Mouse (Mus musculus) brain, embryonic 18.5 days (tissue): Measurements from ENCODE around the gene Mcts2.
"Not testable (repeated sequence)": the region's sequence is repeated elsewhere in the genome, so short reads cannot be mapped to it uniquely, and the experiment has no call there.

Experiments
- DNase-seq: peaks from one replicate; pipeline ENCODE4 v3.0.0-alpha.2; 2012; ENCODE audit warnings: low read depth, low spot score

Mcts2 gene

DNA sequence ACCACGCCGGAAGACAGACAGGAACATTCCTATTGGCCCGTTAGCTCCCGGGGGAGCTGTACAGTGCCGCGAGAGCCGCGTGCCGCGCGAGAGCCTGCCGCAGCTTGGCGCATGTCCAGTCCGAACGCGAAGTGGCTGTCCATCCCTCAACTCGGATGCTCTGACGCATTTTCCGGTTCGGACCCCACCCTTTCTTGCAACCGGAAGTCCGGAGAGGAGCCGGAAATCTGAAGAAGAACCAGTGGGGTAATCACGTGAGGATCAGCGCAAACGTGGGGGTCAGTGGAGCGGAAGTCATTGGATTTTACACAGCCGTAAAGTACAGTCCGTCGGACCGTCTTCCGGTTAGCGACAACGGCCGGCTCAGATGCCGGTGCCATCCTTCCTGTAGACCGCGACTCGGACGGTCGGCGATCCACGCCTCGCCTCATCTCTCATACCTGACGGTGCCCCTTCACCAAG lies at the start of gene Mcts2:
Mcts2 (plus strand) TSS at position 230 of the 462 bp plus-strand sequence.
- DNase-seq: peak; percentile 94

DNA sequence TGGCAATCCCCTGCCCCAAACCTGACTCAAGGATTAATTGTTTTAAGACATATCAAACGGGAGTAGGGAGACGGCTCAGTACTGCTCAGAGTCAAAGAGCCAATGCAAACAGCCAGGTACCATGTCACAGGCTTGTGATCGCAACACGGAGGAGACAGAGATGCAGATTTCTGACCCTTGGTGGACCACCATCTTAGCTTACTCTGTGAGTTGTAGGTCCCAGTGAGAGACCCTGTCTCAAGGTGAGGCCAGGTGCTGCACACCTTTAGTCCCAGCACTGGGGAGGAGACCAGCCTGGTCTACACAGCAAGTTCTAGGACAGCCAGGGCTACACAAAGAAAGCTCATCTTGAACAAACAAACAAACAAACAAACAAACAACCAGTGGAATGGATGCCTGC lies 49.5 kb upstream of the Mcts2 start:
- no peak for DNase-seq

DNA sequence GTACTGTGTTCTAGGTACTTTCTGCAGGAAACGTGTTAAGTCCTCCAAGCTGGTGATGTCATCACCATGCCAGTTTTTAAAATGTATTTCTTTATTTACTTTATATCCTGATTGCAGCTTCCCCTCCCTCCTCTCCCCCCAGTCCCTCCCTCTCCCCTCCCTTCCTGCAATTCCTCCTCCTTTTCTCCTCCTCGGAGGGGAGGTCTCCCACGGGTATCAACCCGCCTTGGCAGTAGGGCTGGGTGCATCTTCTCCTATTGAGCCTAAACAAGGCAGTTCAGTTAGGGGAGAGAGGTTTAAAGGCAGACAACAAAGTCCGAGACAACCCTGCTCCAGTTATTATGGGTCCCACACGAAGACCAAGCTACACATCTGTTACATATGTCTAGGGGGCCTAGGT lies 48.0 kb upstream of the Mcts2 start:
- no peak for DNase-seq

DNA sequence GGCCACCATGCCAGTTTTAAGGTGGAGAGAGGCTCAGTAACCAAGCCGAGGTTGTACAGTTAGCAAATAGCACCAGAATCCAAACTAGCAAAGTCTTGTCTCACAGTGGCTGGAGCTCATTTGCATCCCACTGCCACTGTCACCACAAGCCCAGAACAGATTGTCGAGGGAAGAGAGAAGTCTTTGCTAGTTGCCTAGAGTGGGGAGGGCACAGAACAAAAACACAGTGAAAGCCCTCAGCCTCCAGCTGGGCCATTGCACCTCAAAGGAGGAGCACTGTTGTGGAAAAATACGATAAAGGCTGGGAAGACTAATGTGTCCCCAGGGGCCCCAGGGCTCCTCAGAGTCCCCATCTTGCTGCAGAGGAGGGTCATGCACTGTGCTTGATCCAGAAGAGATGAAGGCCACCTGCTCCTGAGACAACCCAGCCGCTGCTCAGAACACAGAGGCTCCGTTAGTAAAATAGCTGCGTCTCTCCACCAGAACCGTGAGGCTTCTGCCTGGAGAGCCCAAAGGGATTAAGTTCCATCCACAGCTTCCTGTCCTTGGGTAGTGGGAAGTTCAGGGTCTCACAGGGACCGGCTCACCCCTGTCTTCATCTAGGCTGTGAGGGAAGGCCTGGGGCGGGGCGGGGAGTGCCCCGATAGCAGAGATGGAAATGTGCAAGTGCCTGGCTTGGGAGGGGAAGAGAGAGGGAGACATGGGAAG lies 47.3 kb upstream of the Mcts2 start:
- no peak for DNase-seq

DNA sequence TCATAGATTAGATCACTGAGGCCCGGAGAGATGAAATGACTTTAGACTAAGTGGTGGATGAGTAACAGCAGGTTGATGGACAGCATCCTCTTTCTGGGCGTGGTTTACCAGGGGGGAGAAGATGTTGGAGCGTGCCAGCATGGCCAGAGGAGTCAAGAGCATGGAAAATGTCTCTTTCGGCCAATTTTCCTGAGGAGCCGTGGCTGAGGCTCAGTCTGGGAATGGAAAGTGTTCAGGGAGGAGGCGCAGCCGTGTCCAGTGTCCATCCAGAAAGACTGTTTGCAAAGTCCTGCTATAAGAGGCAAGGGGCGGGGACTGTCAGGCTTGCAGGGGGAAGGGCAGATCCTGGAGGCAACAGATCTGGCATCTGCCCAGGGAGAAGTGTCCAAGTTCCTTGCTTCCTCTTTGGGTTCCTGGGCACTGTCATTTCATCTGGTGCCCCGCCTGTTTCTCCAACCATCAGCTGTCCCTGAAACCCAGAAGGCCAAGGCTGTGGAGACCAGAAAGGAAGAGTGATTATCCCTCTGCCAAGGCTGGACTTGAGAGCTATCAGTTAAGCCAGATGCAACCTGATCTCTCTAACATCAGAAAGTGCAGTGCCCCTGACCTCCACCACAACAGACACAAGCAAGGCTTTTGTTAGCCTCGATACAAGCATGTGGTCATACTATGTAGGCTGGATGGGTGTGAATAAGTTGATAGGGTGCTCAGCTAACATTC lies 33.8 kb upstream of the Mcts2 start:
- no peak for DNase-seq

DNA sequence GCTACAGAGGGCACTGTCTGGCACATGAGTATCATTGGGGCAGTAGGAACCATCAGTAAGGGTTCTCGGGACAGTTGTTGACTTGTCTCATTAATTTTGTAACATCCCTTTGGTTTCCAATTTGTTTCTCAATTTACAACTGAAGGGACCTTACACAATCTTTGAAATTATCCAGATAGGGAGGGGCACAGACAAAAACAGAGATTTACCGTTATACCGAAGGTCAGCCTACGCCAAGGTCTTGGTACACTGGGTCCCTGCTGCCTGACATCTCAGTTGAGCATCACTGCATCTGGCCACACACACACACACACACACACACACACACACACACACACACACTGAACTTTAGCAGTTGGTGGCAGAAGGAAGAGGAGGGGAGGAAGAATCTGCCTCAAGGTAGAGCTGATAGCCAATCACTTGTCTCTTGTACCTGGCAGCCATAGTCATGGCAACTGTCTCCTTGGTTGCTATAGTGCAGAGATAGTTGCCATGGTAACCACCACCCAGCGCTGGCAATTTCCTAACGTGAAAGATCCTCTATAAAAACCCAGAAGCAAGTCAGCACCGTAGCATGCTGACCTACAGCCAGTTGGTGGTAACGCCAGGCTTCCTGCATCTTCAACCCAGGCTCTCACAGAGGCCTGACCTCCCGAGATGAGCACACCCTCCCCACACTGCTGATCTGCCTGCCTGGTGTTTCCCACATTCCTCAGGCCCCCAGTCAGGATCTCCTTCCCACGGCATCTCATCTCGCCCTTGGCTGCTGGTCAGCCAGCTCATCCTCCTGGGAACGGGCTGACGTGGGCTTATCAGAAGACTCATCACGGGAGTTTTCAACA lies 32.7 kb upstream of the Mcts2 start:
- peak; percentile 83 for DNase-seq

DNA sequence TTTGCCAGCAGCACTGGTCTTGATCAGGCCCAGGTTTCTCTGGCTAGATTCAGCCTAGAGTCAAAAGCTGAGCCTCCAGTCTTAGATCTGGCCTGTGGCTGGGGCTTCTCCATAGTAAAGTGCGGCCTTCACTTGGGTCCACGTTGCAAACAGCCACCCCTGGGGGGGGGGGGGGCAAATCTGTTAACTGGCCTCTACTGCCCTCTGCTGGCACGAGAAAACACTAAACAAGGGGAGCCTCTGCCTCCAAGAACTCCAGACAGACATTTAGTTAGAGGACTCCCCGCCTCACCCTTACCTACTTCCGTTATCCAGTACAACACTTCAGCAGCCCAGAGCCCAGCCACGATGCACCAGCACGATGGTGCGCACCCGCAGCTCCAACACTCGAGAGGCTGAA lies 29.4 kb upstream of the Mcts2 start:
- no peak for DNase-seq

DNA sequence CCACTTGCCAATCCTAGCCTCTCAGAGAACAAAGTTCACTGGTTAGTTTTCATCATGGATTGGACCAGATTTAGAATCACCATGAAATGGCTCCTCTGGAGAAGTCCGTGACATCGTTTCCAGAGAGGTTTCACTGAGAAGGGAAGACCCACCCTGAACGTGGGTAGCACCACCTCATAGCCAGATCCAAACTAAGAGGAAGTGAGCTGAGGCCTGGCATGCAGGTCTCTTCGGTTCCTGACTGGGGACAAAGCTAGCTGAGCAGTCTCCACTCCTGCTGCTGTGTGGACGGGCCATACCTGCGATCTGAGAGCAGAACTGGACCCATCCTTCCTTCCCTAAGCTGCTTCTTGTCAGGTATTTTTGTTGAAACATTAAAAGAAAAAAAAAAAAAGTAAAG lies 25.7 kb upstream of the Mcts2 start:
- no peak for DNase-seq

DNA sequence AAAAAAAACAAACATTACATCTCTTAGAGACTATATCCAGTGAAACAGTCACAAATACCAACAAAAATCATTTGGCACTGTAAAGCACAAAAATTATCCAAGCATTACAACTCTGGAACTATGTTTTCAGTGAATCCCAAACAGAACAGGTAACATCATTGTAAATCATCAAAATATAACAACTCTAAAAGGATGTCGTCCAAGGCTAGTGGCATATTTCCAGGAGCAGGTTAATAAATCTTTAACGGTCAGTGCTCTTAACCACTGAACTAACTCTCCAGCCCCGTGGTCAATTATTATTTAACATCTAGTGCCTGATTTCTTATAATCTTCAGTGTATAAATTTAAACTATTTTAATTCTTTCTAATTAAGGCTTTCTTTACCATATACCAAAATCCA lies 20.6 kb upstream of the Mcts2 start:
- DNase-seq: not testable (repeated sequence)

DNA sequence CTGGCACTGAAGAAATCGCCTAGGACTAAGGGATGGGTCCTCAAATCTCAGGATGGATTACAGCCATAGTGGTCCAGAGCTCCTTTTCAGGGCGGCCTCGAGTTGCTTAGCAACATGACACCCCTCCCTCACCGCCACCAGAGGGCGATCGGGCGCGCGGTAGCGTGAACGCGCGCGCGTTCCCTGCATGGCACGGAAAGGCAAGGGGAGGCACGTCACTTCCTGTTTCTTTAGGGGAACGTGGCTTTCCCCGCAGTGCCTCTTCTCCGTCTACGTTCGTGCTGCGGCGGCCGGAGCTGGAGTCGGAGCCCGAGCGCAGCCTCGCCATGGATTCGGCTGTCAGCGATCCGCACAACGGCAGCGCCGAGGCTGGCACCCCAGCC lies 17.6 kb upstream of the Mcts2 start, which contains the start of gene H13:
H13 (plus strand) TSS at position 206 of the 383 bp plus-strand sequence.
- DNase-seq: peak; percentile 84

DNA sequence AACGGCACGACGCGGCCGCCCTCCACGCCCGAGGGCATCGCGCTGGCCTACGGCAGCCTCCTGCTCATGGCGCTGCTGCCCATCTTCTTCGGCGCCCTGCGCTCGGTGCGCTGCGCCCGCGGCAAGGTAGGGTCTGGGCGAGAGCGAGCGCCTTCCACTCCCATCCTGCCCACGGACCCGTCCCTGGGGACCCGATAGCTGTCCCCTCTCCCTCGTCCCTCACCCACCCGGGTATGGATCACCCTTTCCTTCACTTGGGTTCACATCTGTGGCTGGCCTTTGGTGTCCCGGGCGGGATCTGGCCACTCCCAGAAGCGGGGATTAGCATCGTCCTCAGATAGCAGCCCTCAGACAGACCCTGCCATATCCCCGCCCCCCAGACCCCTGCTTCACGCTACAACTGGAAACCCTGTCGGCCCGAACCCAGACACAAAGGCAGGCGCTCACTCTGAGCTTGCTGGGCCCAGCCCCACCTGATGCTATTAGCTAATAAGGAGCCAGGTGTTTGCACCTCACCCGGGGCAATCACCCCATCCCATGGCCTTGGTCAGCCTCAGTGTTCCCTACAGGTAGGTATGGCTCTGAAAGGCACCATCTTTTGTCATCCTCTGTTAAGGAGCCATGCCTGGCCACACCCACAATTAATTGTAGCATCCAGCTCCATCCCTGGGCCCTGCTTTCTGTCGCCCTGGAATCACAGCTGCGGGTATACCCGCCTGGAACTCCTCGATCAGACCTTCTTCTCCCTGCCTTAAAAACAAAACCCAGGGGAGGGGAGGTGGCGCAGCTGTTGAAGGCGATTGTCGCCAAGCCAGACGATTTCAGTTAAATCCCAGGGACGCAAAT lies 17.0 kb upstream of the Mcts2 start:
- no peak for DNase-seq

DNA sequence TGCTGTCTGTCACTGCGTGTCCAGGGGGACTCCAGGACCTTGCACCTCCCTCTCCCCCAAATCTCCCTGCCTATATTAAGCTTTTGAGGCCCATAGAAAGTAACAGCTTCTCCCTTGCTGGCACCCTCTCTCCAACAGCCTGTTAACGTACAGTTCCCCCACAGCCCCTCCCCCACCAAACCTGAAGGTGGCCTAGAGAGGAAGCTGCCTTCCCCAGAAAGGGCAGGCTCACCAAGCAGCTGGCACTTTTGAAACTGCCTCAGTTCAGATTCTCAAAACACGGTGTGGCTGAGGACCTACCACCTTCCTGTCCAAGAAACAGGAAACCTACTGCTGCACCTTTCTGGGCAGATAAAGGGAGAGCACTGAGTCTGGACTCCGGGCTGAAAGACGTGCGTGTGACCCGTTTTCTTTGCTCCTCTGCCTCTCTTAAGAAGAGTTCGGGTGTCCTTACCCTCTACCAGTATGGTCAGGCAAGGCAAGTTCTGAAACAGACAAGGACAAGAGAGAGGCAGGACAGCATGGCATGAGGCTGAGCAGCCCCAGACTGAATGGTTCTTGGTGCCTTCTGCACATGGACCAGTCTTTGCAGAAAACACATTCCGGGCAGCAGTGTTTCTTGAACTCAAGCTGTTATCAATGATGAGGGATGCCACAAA lies 15.7 kb upstream of the Mcts2 start:
- DNase-seq: no peak

DNA sequence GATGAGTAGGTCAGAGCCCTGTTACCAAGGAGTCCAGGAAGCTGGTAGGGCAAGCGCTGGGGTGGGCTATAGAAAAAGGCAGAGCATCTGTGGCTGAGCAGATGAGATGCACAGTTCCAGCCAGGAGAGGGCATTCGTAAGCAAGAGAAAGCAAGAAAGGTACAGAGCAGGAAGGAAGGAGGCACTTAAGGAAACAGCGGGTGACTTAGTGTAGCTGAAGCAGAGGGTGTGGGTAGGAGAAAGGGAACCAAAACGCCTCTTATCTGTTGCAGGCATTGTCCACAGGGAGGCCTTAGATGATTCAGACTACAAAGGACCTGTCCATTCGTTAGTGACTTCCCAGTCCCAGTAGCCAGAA lies 15.2 kb upstream of the Mcts2 start:
- peak; percentile 18 for DNase-seq

DNA sequence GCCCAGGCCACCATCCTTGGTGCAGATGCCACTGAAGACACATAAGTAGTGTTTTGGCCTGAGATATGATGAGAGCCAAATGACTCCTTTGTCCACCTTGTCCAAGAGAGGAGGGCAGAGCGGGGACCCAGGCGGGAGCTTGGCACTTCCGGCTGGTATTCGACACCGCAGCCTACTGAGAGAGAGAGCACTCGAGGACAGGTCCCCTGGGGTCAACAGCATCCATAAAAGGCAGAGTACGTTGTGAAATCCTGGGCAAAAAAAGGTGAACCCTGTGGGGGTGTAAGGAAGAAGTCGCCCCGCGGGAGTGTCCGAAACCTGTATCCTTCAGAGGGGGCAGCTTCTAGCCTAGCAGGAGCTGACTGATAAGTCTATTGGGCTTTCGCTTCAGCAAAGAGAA lies 14.7 kb upstream of the Mcts2 start:
- DNase-seq: no peak

DNA sequence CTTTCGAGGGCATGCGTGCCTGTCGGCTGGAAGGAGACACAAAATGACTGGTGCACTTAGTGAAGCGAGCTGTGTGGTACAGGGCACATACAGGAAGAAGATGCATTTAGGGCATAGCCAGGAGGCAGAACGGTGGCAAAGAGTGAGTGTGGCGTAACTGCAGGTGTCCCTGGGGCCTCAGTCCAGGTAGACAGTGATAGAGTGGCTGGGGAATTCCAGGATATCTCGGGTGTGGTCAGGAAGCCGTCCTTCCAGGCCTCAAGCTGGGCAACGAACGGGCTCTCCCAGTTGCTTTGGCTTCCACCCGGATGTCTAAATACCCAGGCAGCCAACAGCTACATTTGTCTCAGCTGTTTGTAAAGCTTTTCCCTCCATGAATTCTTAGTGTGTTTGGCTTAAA lies 12.7 kb upstream of the Mcts2 start:
- no peak for DNase-seq

DNA sequence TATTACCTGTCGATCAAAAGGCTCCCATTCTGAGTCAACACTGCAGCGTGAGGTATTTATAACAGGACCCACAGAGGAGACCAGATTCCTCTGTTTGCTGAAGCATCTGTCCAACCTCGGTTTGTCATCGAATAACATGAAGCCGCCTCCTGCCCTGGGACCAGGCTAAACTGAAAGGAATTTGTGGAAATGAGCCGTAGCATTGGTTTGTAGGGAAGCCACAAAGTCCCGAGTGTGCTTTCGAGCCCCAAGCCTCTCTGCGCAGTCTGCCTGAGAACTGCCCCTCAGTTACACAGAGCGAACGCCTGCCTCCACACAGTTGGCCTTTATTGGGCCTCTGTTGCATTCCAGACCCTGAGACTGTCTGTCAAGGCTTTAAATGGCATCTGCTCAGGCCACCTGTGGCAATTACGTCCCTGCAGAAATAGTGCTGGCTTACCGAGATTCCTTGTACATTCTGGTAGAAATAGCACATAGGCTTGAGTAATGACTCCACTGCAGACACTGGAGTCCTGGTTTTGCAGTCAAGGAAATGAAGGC lies 11.5 kb upstream of the Mcts2 start:
- DNase-seq: no peak

DNA sequence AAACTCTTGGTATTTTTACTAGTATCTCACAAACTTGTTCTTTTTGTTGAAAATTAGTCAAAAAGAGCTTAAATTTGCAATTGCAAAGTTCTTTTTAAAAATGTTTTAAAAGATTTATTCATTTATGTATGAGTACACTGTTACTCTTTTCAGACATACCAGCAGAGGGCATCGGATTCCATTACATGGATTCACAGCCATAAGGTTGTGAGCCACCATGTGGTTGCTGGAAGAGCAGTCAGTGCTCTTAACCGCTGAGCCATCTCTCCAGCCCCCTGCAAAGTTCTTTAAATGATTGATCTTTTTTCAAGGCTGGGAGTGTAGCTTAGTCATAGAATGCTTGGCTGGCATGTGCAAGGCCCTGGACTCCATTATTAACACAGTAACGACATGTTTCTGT lies 8.5 kb upstream of the Mcts2 start:
- DNase-seq: no peak

DNA sequence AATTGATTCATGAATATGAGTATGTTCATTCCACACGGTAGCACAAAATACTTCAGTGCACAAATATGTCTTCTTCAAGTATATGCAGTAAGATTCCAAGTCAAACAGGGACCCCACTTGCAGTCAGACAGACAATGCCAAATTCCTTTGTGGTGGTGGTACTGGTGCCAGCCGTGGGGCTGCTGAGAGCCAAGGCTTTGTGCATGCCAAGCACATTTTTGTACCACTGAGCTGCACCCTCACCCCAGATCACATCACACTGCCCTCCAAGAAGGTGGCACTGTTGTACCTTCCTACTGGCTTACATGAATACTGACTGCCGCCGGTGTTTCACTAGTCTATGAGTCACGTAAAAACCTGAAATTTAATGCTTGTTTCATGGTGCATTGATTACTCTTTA lies 7.9 kb upstream of the Mcts2 start:
- no peak for DNase-seq

DNA sequence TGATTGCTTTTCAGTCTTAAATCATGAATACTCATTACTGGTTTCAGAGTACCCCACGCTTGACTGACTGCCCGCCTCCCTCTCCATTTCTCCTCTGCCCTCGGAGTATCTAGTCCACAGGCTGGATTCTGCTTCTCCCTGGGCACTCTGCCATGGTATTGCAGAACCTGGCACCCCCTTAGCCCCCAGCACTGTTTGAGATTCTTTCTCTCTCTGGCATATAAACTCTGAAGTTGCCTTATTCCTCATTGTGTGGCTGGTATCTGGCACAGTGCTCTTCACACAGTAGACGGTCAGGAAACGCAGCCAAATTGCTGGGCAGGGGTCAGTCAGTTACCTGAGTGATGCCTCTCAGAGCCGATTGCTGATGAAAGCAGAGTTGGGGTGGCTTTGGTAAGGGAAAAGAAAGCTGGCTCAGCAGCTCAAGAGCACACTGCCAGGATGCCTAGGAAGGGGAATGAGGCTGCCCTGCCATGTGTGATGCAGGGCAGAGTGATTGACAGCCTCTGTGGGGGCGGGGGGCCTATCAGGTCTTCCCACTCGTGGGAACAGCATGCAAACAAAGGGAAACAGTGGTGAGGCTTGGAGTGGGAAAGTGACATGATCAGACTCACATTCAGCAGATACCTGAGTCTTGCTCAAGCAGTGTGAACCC lies 7.0 kb upstream of the Mcts2 start:
- DNase-seq: no peak

DNA sequence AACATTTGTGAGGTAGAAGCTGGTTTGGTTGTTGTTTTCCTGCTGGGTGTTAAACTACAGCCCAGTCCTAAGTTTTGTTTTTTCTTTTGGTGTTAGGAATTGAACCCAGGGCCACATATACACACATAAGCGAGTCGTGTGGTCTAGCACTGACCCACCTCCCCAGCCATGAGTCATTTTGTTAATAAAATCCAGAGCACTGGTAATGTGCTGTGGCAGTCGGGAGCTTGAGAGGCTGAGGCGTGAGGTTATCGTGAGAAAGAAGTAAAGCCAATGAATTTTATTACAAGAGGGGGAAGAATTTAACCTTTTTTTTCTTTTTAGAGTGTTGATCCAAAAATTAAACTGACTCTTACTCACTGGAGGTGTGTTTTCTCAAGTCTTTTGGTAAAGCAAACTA lies 3.7 kb upstream of the Mcts2 start:
- no peak for DNase-seq
